In the genomic region with DNA sequence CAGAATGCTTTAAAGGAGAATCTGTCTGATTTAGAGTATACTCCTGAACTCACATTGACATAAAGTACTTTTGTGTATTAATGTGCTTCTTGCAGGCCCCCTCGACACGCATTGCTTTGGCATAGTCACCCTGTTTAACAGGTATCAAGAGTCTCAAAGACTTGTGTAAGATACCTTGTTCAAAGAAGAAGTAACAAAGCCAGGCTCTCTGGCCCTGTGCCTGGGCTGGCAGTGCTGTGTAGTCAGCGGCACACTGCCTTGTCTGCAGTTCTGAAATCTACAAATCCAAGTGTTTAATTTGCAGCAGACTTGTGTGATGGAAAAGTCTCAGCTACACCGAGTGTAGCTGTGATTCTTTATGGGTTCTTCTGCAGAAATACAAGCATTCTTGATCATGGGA, we compare ENCODE assay signal across 22 mouse cellular contexts. TPM values are rescaled to one million over a fixed set of nuclear protein-coding genes. Genes with fewer than 3 reads are reported as not detected.
DNase-seq lines count a peak whose midpoint lies in the region; ATAC-seq and TF ChIP-seq lines count a peak whose summit lies in the region.
"Had no signal": no experiment of that assay in that cellular context is flagged by ENCODE, and none has a peak within 500 bp of the region (broad histone marks: within the 10 kb centered on the region; RNA-seq: fewer than 3 reads in every experiment).

No protein-coding gene starts in this region.

- ATAC-seq in midbrain, embryonic 11.5 days (ENCODE audit: low FRiP score), result no peak
- no peak for ATAC-seq in midbrain, postnatal 0 days (ENCODE audit: low FRiP score)
- ATAC-seq in forebrain, postnatal 0 days, result no peak; the same call in 1 of the 2 replicates
- ATAC-seq: hindbrain, postnatal 0 days; midbrain, embryonic 15.5 days had no signal

- DNase-seq in cerebellum, postnatal 14 days, result peak; percentile 51 to 55
- DNase-seq in cerebellum, adult 9-10 months, result no peak
- DNase-seq in midbrain, embryonic 11.5 days (ENCODE audit: low spot score, missing footprints), result peak; percentile 35
- no peak for DNase-seq in midbrain, postnatal 0 days (ENCODE audit: low spot score)
- no peak for DNase-seq in forebrain, postnatal 0 days
- peak; percentile 79 for DNase-seq in lung, postnatal 36 days
- no peak for DNase-seq in thymus, adult 18-20 months
- no peak for DNase-seq in urinary bladder, postnatal 25 days (ENCODE audit: low spot score)
- DNase-seq: adrenal gland, postnatal 36 days; cerebellum, adult 8-10 months; gastrocnemius, postnatal 25 days; kidney, adult 11 months had no signal

- H3K36me3 ChIP-seq in midbrain, embryonic 11.5 days (ENCODE audit: control insufficient read depth, insufficient read depth, low read length), result peaks cover 8% of the 10 kb centered on the region; the same call in 1 of the 2 replicates
- H3K36me3 ChIP-seq in midbrain, postnatal 0 days (ENCODE audit: insufficient read depth, low read length), result peaks cover 17% of the 10 kb centered on the region
- peaks cover 17% of the 10 kb centered on the region for H3K36me3 ChIP-seq in forebrain, postnatal 0 days (ENCODE audit: insufficient read depth)

- no peak overlapping the region for H3K27ac ChIP-seq in midbrain, embryonic 11.5 days (ENCODE audit: low read depth, low read length)
- no peak overlapping the region for H3K27ac ChIP-seq in midbrain, postnatal 0 days (ENCODE audit: low read depth, low read length)
- peak overlapping the region; percentile 69 for H3K27ac ChIP-seq in forebrain, postnatal 0 days (ENCODE audit: low read depth, low read length)
- H3K27ac ChIP-seq: embryonic facial prominence, embryonic 12.5 days; hindbrain, embryonic 10.5 days; hindbrain, postnatal 0 days; limb, embryonic 13.5 days; liver, embryonic 15.5 days; neural tube, embryonic 15.5 days had no signal

- H3K4me2 ChIP-seq in midbrain, embryonic 11.5 days, result no peak overlapping the region
- no peak overlapping the region for H3K4me2 ChIP-seq in midbrain, postnatal 0 days (ENCODE audit: low read depth, low read length, poor library complexity, severe bottlenecking)
- no peak overlapping the region for H3K4me2 ChIP-seq in forebrain, postnatal 0 days (ENCODE audit: low read depth)
- H3K4me2 ChIP-seq: embryonic facial prominence, embryonic 12.5 days; limb, embryonic 13.5 days; liver, embryonic 15.5 days; midbrain, embryonic 15.5 days; neural tube, embryonic 15.5 days had no signal

- 91% methylated on average over 4 of the region's 4 CpGs for WGBS in midbrain, embryonic 11.5 days
- 62% methylated on average over 4 of the region's 4 CpGs for WGBS in midbrain, postnatal 0 days
- WGBS in forebrain, postnatal 0 days, result 33% methylated on average over 4 of the region's 4 CpGs

- TF ChIP-seq CTCF in midbrain, postnatal 0 days (IDR thresholded peaks at IDR 0.05), result no peak
- no peak for TF ChIP-seq CTCF in forebrain, postnatal 0 days (IDR thresholded peaks at IDR 0.05; ENCODE audit: low read depth)

- no peak overlapping the region for H3K9ac ChIP-seq in midbrain, embryonic 11.5 days (ENCODE audit: low read length)
- H3K9ac ChIP-seq in midbrain, postnatal 0 days (replicated peaks; ENCODE audit: low read length, poor library complexity, severe bottlenecking), result no peak overlapping the region
- H3K9ac ChIP-seq in forebrain, postnatal 0 days, result no peak overlapping the region
- H3K9ac ChIP-seq: embryonic facial prominence, embryonic 12.5 days; limb, embryonic 13.5 days; liver, embryonic 15.5 days; midbrain, embryonic 15.5 days; neural tube, embryonic 15.5 days had no signal

- H3K4me3 ChIP-seq in midbrain, embryonic 11.5 days (ENCODE audit: low read depth, low read length), result no peak overlapping the region
- H3K4me3 ChIP-seq in midbrain, postnatal 0 days (ENCODE audit: low read depth, low read length), result no peak overlapping the region
- H3K4me3 ChIP-seq in forebrain, postnatal 0 days (ENCODE audit: low read depth, low read length), result no peak overlapping the region
- H3K4me3 ChIP-seq: embryonic facial prominence, embryonic 12.5 days; erythroblast, embryonic 14.5 days; hindbrain, embryonic 10.5 days; limb, embryonic 13.5 days; liver, embryonic 15.5 days; megakaryocyte, embryonic 14.5 days; midbrain, embryonic 15.5 days; neural tube, embryonic 15.5 days had no signal

- H3K27me3 ChIP-seq in midbrain, embryonic 11.5 days (ENCODE audit: control insufficient read depth, insufficient read depth, low read length), result no peaks in the 10 kb centered on the region
- no peaks in the 10 kb centered on the region for H3K27me3 ChIP-seq in midbrain, postnatal 0 days (ENCODE audit: insufficient read depth, low read length)
- H3K27me3 ChIP-seq in forebrain, postnatal 0 days (ENCODE audit: insufficient read depth, low read length), result no peaks in the 10 kb centered on the region
- H3K27me3 ChIP-seq: CH12.LX; embryonic facial prominence, embryonic 12.5 days; limb, embryonic 13.5 days; liver, embryonic 15.5 days; megakaryocyte, embryonic 14.5 days; midbrain, embryonic 15.5 days; neural tube, embryonic 15.5 days had no signal

- peaks cover 6% of the 10 kb centered on the region for H3K4me1 ChIP-seq in midbrain, embryonic 11.5 days (ENCODE audit: control insufficient read depth, insufficient read depth, low read length)
- H3K4me1 ChIP-seq in midbrain, postnatal 0 days (ENCODE audit: insufficient read depth, low read length), result 0 out of 2 replicates have a peak, but pooled peaks cover 5% of the 10 kb centered on the region
- peaks cover 8% of the 10 kb centered on the region for H3K4me1 ChIP-seq in forebrain, postnatal 0 days (ENCODE audit: insufficient read depth)
- H3K4me1 ChIP-seq: embryonic facial prominence, embryonic 12.5 days had no signal

- H3K9me3 ChIP-seq in midbrain, embryonic 11.5 days (ENCODE audit: control insufficient read depth, low read length), result no peaks in the 10 kb centered on the region
- no peaks in the 10 kb centered on the region for H3K9me3 ChIP-seq in midbrain, postnatal 0 days (ENCODE audit: low read length)
- no peaks in the 10 kb centered on the region for H3K9me3 ChIP-seq in forebrain, postnatal 0 days (ENCODE audit: low read length)
- H3K9me3 ChIP-seq: embryonic facial prominence, embryonic 12.5 days; hindbrain, embryonic 10.5 days; limb, embryonic 13.5 days; liver, embryonic 15.5 days; megakaryocyte, embryonic 14.5 days; midbrain, embryonic 15.5 days; neural tube, embryonic 15.5 days had no signal

RNA-seq across cellular contexts. Expression of a gene that starts 38.2 kb away (rescaled TPM):
- polyA plus RNA-seq in midbrain, embryonic 11.5 days (2014; fragmentation: Nextera tagmentation; extraction: Ambion mirVana), result 97.1 and 100 TPM in 2 replicates
- 86.8 and 114 TPM in 2 replicates for total RNA-seq in midbrain, postnatal 0 days (2014; rRNA removed)
- polyA plus RNA-seq in midbrain, postnatal 0 days (2015; fragmentation: Nextera tagmentation; extraction: Ambion mirVana), result 75.3 and 81.8 TPM in 2 replicates
- total RNA-seq in forebrain, postnatal 0 days (2014; rRNA removed), result 120 and 122 TPM in 2 replicates
- 89.2 and 97.5 TPM in 2 replicates for polyA plus RNA-seq in forebrain, postnatal 0 days (2015; fragmentation: Nextera tagmentation; extraction: Ambion mirVana)

RNA-seq across cellular contexts. Expression of a gene that starts 47.6 kb away (rescaled TPM):
- 2.7 and 3.1 TPM in 2 replicates for polyA plus RNA-seq in midbrain, embryonic 11.5 days (2014; fragmentation: Nextera tagmentation; extraction: Ambion mirVana)
- 7.3 and 11.2 TPM in 2 replicates for total RNA-seq in midbrain, postnatal 0 days (2014; rRNA removed)
- 1.9 TPM in 2 replicates for polyA plus RNA-seq in midbrain, postnatal 0 days (2015; fragmentation: Nextera tagmentation; extraction: Ambion mirVana)
- 7.4 and 9.9 TPM in 2 replicates for total RNA-seq in forebrain, postnatal 0 days (2014; rRNA removed)
- polyA plus RNA-seq in forebrain, postnatal 0 days (2015; fragmentation: Nextera tagmentation; extraction: Ambion mirVana), result 1.4 and 2.5 TPM in 2 replicates
- polyA plus RNA-seq: erythroblast, embryonic 14.5 days had no signal

RNA-seq across cellular contexts. Expression of a gene that starts 50.1 kb away (rescaled TPM):
- 0.41 and 0.49 TPM in 2 replicates for polyA plus RNA-seq in midbrain, embryonic 11.5 days (2014; fragmentation: Nextera tagmentation; extraction: Ambion mirVana)
- 2.9 and 5.1 TPM in 2 replicates for total RNA-seq in midbrain, postnatal 0 days (2014; rRNA removed)
- 1.8 and 2.6 TPM in 2 replicates for polyA plus RNA-seq in midbrain, postnatal 0 days (2015; fragmentation: Nextera tagmentation; extraction: Ambion mirVana)
- 2.8 and 5.1 TPM in 2 replicates for total RNA-seq in forebrain, postnatal 0 days (2014; rRNA removed)
- 2.0 and 2.6 TPM in 2 replicates for polyA plus RNA-seq in forebrain, postnatal 0 days (2015; fragmentation: Nextera tagmentation; extraction: Ambion mirVana)
- polyA plus RNA-seq: erythroblast, embryonic 14.5 days had no signal

Comparison
In these comparisons a context has a peak if more than half of its experiments do, and no peak if none do; other contexts are left out.
1. DNase-seq: peak in cerebellum, postnatal 14 days (2 of 2), midbrain, embryonic 11.5 days (single experiment) and lung, postnatal 36 days (single experiment); none in cerebellum, adult 9-10 months (single experiment), midbrain, postnatal 0 days (single experiment), forebrain, postnatal 0 days (single experiment), thymus, adult 18-20 months (0 of 2) and urinary bladder, postnatal 25 days (single experiment).